Mouse (Mus musculus) liver, postnatal 0 days (tissue): ENCODE results near the gene P3h3. TPM values are rescaled to one million over a fixed set of nuclear protein-coding genes. Genes with fewer than 3 reads are reported as not detected.

ENCODE experiments used
- ATAC-seq: fragments of 200-750 bp; cut with Nextera tagmentation; 2 replicates; pipeline ENCODE4 v1.8.0; 2017; ENCODE audit warnings: mild to moderate bottlenecking, moderate library complexity
- DNase-seq: peaks from one replicate; pipeline ENCODE4 v3.0.0-alpha.2; 2016
- H3K27ac ChIP-seq: fragments of 300-500 bp; sonication (generic); 2 replicates; pipeline ENCODE4 v1.5.1; 2014; ENCODE audit warnings: antibody characterized with exemption, moderate library complexity, mild to moderate bottlenecking, low read depth
- H3K27me3 ChIP-seq: fragments of 300-500 bp; sonication (generic); 2 replicates; pipeline ENCODE4 v1.6.1; 2014; ENCODE audit warnings: low read length, control low read depth, mixed read lengths; ENCODE audit not compliant: insufficient read depth
- H3K36me3 ChIP-seq: fragments of 300-500 bp; sonication (generic); replicated peaks from 2 replicates; pipeline ENCODE4 v1.6.1; 2014; ENCODE audit warnings: mild to moderate bottlenecking, control low read depth, low read length, moderate library complexity, mixed read lengths; ENCODE audit not compliant: insufficient read depth
- H3K4me1 ChIP-seq: fragments of 300-500 bp; sonication (generic); 2 replicates; pipeline ENCODE4 v1.6.1; 2014; ENCODE audit warnings: antibody characterized with exemption, mild to moderate bottlenecking, control low read depth; ENCODE audit not compliant: insufficient read depth
- H3K4me2 ChIP-seq: fragments of 300-500 bp; sonication (generic); 2 replicates; pipeline ENCODE4 v1.6.1; 2014; ENCODE audit warnings: low read depth, mild to moderate bottlenecking, low read length, moderate library complexity, mixed read lengths
- H3K4me3 ChIP-seq: fragments of 300-500 bp; sonication (generic); 2 replicates; pipeline ENCODE4 v1.5.1; 2014; ENCODE audit warnings: low read depth, low read length
- H3K9ac ChIP-seq: fragments of 300-500 bp; sonication (generic); replicated peaks from 2 replicates; pipeline ENCODE4 v1.6.1; 2014; ENCODE audit warnings: mild to moderate bottlenecking, moderate library complexity
- H3K9me3 ChIP-seq: fragments of 300-500 bp; sonication (generic); 2 replicates; pipeline ENCODE4 v1.6.1; 2016; ENCODE audit warnings: mild to moderate bottlenecking, control low read depth, low read length, mixed read lengths
- CTCF ChIP-seq: sonication (generic); IDR thresholded peaks from 2 replicates; pipeline ENCODE4 v1.5.1; 2016; ENCODE audit warnings: antibody characterized with exemption, low read depth
- EP300 ChIP-seq: IDR thresholded peaks from 2 replicates; pipeline ENCODE4 v1.6.1; 2016; ENCODE audit warnings: antibody characterized with exemption, low read depth, mild to moderate bottlenecking
- WGBS: fragments of 180-500 bp; shearing (Covaris S2); extraction: QIAGEN DNeasy Blood & Tissue Kit; methylation state at CpG from one replicate; pipeline ENCODE4 v1.1.7; 2014; ENCODE audit not compliant: insufficient replicate concordance; 5-methylcytosine and 5-hydroxymethylcytosine counted together
- polyA plus RNA-seq: library from polyadenylated mRNA; unstranded; fragments of >200 nt; fragmentation: Nextera tagmentation; extraction: Ambion mirVana; gene quantifications from 2 replicates; pipeline ENCODE4 v1.2.1, GENCODE M21; 2015

Gene P3h3
- polyA plus RNA-seq, 1 experiment from 2014 or later: 0.80 TPM

DNA sequence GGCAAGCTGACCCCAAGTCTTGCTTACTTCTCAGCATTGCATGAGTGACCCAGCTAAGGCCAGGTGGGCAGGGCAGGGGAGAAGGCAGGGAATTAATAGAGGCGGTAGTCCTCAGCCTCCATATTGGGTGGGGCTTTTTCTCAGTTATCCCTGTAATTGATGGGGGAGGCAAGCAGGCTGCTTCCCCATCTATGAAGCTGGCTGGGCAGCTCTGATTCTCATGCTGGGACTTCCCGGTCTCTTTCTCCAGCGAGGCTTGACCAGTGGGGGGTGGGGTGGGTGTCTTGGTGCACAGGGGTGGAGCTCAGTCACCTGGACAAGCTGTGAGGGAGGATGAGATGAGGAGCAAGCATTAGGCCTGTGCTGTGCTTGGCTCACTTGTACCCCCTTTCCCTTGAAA is 4.2 kb upstream of the P3h3 start:
- TF ChIP-seq CTCF (no peak), EP300 (no peak)
- peaks cover 77% of the 10 kb centered on the region for H3K27me3 ChIP-seq
- peaks cover 13% of the 10 kb centered on the region for H3K4me1 ChIP-seq
- no peak overlapping the region for H3K9ac ChIP-seq
- DNase-seq (no peak), ATAC-seq (no peak)
- no peak overlapping the region for H3K27ac ChIP-seq
- WGBS: 54% methylated on average over 3 of the region's 3 CpGs
- no peaks in the 10 kb centered on the region for H3K9me3 ChIP-seq
- H3K4me3 ChIP-seq: no peak overlapping the region
- no peaks in the 10 kb centered on the region for H3K36me3 ChIP-seq
- no peak overlapping the region for H3K4me2 ChIP-seq

DNA sequence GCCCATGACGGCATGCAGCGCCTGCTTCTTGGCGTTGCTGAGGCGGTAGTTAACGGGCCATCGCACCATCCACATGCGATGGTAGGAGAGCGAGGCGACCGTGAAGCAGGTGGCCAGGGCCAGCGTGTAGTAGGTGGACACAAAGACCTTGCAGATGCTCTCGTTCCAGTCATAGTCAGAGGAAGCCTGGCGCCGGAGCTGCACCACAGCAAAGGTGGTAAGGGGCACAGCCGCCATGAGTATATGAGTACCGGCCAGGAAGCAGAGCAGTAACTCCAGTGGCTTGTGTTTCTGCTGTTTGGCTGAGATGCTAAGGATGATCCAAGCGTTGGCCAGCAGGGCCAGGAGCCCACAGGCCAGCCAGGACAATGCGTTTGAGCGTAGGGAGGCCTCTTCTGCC is 3.7 kb upstream of the P3h3 start:
- ATAC-seq (no peak), DNase-seq (no peak)
- TF ChIP-seq EP300 (no peak), CTCF (no peak)
- no peak overlapping the region for H3K27ac ChIP-seq
- H3K4me3 ChIP-seq: no peak overlapping the region
- whole genome bisulfite sequencing: 81% methylated on average over 18 of the region's 19 CpGs
- peaks cover 82% of the 10 kb centered on the region for H3K27me3 ChIP-seq
- H3K4me1 ChIP-seq: peaks cover 13% of the 10 kb centered on the region
- no peaks in the 10 kb centered on the region for H3K36me3 ChIP-seq
- H3K4me2 ChIP-seq: no peak overlapping the region
- no peaks in the 10 kb centered on the region for H3K9me3 ChIP-seq
- H3K9ac ChIP-seq: no peak overlapping the region

DNA sequence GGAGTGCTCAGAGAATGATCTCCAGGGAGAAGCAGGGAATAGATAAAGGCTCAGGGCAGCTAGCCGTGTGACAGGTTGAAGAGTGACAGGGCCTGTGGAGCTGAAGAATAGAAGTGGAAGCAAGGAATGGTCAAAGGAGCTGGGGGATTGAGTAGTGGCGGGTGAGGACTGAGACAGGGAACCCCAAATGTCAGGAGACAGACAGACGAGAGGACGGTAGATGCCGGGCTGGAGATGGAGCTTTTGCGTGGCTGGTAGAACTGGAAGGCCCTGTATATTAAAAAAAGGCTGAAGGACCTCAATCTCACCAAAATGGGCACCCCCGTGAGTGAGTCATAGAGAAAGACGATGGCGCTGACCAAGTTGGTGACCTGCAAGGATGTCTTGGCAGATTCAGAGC is 3.0 kb upstream of the P3h3 start:
- no peak for TF ChIP-seq EP300
- H3K36me3 ChIP-seq: no peaks in the 10 kb centered on the region
- WGBS: 81% methylated on average over 9 of the region's 9 CpGs
- H3K4me1 ChIP-seq: peaks cover 13% of the 10 kb centered on the region
- H3K27me3 ChIP-seq: peaks cover 88% of the 10 kb centered on the region
- no peaks in the 10 kb centered on the region for H3K9me3 ChIP-seq
- ATAC-seq: no peak
- no peak for DNase-seq
- H3K4me3 ChIP-seq: no peak overlapping the region
- no peak overlapping the region for H3K27ac ChIP-seq
- H3K9ac ChIP-seq: no peak overlapping the region
- no peak overlapping the region for H3K4me2 ChIP-seq

DNA sequence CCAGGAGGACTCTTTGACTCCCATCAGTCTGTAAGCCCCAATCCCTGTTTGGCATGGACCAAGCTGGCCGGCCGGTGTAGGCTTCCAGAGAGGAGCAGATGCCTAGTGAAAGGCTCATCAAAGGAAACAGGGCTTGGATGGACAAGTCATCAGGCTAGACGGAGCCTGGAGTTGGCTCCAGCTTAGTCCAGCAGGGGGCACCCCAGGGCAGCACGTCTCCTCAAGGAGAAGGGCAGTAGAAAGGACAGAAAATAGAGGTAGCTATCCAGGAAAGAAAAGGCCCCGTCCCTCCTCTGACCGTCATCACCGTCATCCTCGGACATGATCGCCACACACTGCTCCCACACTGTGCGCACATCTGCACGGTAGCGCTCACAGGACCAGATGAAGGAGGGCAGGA is 2.2 kb upstream of the P3h3 start:
- Histone ChIP-seq H3K27ac (no peak overlapping the region), H3K4me3 (no peak overlapping the region), H3K4me2 (no peak overlapping the region), H3K9ac (no peak overlapping the region), H3K9me3 (no peaks in the 10 kb centered on the region), H3K36me3 (no peaks in the 10 kb centered on the region), H3K27me3 (peaks cover 86% of the 10 kb centered on the region), H3K4me1 (peaks cover 13% of the 10 kb centered on the region)
- DNase-seq: peak; percentile 85
- 6% methylated on average over 12 of the region's 12 CpGs for WGBS
- TF ChIP-seq EP300: no peak
- peak; percentile 89 for TF ChIP-seq CTCF
- ATAC-seq: 0 out of 2 replicates have a peak, but pooled peaks have one; percentile 24

DNA sequence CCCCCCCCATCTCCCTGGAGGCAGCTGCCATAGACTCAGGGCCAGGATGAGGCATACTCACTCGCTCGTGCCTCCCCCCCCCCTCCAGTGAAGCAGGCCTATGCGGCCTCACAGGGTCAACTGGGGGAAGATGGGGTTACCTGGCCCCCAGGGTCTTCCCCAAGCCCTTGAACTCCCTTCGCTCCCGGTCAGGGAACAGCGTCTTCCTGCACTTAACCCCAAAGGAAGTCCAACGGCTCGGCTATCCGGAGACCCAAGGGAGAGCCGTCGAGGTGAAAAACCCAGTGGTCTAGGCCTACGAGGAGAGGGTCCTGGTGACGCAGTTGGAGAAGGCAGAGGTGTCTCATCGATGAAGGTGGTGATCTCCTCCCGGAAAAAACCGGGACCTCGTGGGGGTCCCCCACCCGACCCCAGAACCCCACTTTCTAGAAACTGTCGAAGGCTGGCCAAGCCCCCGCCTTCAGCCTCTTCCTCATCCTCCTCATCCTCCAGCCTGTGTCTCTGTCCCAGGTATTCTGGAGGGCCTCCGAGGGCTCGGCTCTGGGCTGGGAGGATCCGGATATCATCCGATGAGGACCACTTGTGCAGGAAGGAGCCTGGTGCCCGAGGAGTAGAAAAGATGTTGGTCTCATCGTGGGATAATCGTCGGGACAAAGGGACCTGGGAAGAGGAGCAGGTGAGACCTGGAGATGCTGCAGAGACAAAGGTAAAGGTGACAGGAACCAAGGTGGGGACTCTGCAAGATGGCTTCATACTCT is 1.2 kb upstream of the P3h3 start:
- H3K36me3 ChIP-seq: no peaks in the 10 kb centered on the region
- TF ChIP-seq EP300 (no peak), CTCF (no peak)
- 68% methylated on average over 26 of the region's 28 CpGs for WGBS
- no peak overlapping the region for H3K4me3 ChIP-seq
- H3K27ac ChIP-seq: no peak overlapping the region
- H3K9me3 ChIP-seq: no peaks in the 10 kb centered on the region
- H3K4me1 ChIP-seq: peaks cover 11% of the 10 kb centered on the region
- no peak overlapping the region for H3K4me2 ChIP-seq
- peaks cover 80% of the 10 kb centered on the region for H3K27me3 ChIP-seq
- no peak overlapping the region for H3K9ac ChIP-seq
- ATAC-seq (no peak), DNase-seq (no peak)

DNA sequence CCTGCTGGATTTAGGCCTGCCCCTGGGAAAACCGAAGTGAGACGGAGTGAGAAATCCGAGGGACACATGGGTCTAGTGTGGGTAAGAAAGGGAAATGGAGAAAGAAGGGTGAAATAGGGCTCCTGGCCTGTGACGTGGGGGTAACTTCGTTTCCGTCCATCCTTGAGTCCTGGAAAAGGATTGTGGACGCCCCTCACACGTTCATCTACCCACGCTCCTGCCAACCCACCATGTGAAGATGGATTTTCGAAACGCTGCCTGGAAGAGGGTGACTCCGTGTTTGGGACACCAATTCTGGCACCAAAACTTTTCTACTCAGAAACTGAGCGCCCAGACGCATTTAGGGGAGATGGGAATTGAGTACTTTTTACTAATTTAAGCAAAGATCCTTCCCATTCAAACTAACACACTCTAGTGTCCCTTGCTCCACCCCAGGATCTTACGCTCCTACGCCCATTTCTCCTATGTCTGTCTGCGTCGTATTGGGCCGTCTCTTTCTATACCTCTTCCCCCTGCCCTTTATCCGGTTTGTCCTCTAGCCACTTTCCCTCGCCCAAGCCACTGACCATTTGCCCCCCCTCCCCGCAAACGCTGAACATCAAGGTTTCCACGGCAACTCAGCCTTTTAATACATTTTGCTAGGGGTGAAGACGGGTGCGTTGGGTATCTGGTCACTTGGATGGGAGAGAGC is 433 bp upstream of the P3h3 start:
- Histone ChIP-seq H3K4me3 (peak overlapping the region; percentile 52), H3K36me3 (no peaks in the 10 kb centered on the region), H3K27ac (no peak overlapping the region), H3K9me3 (no peaks in the 10 kb centered on the region), H3K4me1 (peaks cover 6% of the 10 kb centered on the region), H3K27me3 (peaks cover 72% of the 10 kb centered on the region), H3K9ac (no peak overlapping the region), H3K4me2 (peak overlapping the region; percentile 83)
- ATAC-seq: no peak
- DNase-seq: no peak
- TF ChIP-seq EP300: no peak
- no peak for TF ChIP-seq CTCF
- whole genome bisulfite sequencing: 32% methylated on average over 26 of the region's 26 CpGs
